Mouse (Mus musculus) kidney, postnatal 0 days (tissue): ENCODE measurements at regions not wholly inside any gene's neighbourhood (a gene's known extent, or its start where the extent isn't known, plus 50 kb on each side); places are given as distances from the start of the nearest gene placed in this dataset.

Source experiments
- ATAC-seq: fragments of 200-750 bp; cut with Nextera tagmentation; replicated peaks from 2 replicates; pipeline ENCODE4 v1.8.0; 2017; ENCODE audit warnings: low read depth, moderate number of reproducible peaks, moderate TSS enrichment, moderate library complexity; ENCODE audit not compliant: low FRiP score
- DNase-seq: peaks from one replicate; pipeline ENCODE4 v3.0.0-alpha.2; 2016; ENCODE audit warnings: low spot score
- H3K27ac ChIP-seq: fragments of 300-500 bp; sonication (generic); 2 replicates; pipeline ENCODE4 v1.5.1; 2014; ENCODE audit warnings: mild to moderate bottlenecking
- H3K27me3 ChIP-seq: fragments of 300-500 bp; sonication (generic); 2 replicates; pipeline ENCODE4 v1.6.1; 2014; ENCODE audit warnings: low read length, mixed read lengths; ENCODE audit not compliant: insufficient read depth
- H3K36me3 ChIP-seq: fragments of 300-500 bp; sonication (generic); 2 replicates; pipeline ENCODE4 v1.6.1; 2014; ENCODE audit warnings: low read length, mixed read lengths; ENCODE audit not compliant: insufficient read depth
- H3K4me1 ChIP-seq: fragments of 300-500 bp; sonication (generic); replicated peaks from 2 replicates; pipeline ENCODE4 v1.6.1; 2014; ENCODE audit warnings: antibody characterized with exemption, low read length, mixed read lengths; ENCODE audit not compliant: insufficient read depth
- H3K4me2 ChIP-seq: fragments of 300-500 bp; sonication (generic); 2 replicates; pipeline ENCODE4 v1.6.1; 2014; ENCODE audit warnings: mild to moderate bottlenecking, low read length, moderate library complexity, mixed read lengths
- H3K4me3 ChIP-seq: fragments of 300-500 bp; sonication (generic); replicated peaks from 2 replicates; pipeline ENCODE4 v1.5.1; 2014; ENCODE audit warnings: low read depth, low read length
- H3K9ac ChIP-seq: fragments of 300-500 bp; sonication (generic); 2 replicates; pipeline ENCODE4 v1.6.1; 2014; ENCODE audit warnings: low read depth, low read length
- H3K9me3 ChIP-seq: fragments of 300-500 bp; sonication (generic); replicated peaks from 2 replicates; pipeline ENCODE4 v1.6.1; 2016; ENCODE audit warnings: low read length, inconsistent platforms, mixed read lengths
- CTCF ChIP-seq: IDR thresholded peaks from 2 replicates; pipeline ENCODE4 v1.5.1; 2016; ENCODE audit warnings: antibody characterized with exemption, low read depth, mild to moderate bottlenecking, moderate library complexity
- WGBS: fragments of 180-500 bp; shearing (Covaris S2); extraction: QIAGEN DNeasy Blood & Tissue Kit; methylation state at CpG from one replicate; pipeline ENCODE4 v1.1.7; 2014; 5-methylcytosine and 5-hydroxymethylcytosine counted together

DNA sequence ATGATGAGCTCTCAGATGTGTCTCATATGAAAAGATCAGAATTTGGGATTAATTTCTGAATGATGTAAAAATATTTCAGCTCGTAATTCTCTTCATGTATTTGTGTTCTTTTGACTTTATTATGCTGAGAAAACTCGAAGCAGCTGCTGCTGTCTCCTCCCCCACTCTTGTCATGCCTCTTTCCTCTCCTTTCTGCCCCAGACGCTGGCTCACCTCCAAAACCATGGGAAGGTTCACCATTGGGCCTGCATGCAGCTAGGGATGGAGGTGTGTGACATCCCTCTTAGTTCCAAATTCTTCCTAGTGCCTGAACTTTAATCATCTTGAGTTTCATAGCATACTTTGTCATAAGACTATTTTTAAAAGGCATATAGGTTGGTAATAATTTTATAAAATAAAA, 492.3 kb downstream of the Plcl1 start:
- 38% methylated on average over 3 of the region's 3 CpGs for WGBS
- H3K4me1 ChIP-seq = no peaks in the 10 kb centered on the region
- H3K9me3 ChIP-seq = no peaks in the 10 kb centered on the region
- H3K4me3 ChIP-seq = no peak overlapping the region
- no peak overlapping the region for H3K27ac ChIP-seq
- ATAC-seq = no peak
- no peak for DNase-seq
- H3K4me2 ChIP-seq = no peak overlapping the region
- H3K27me3 ChIP-seq = no peaks in the 10 kb centered on the region
- H3K36me3 ChIP-seq = no peaks in the 10 kb centered on the region
- no peak overlapping the region for H3K9ac ChIP-seq
- no peak for TF ChIP-seq CTCF

DNA sequence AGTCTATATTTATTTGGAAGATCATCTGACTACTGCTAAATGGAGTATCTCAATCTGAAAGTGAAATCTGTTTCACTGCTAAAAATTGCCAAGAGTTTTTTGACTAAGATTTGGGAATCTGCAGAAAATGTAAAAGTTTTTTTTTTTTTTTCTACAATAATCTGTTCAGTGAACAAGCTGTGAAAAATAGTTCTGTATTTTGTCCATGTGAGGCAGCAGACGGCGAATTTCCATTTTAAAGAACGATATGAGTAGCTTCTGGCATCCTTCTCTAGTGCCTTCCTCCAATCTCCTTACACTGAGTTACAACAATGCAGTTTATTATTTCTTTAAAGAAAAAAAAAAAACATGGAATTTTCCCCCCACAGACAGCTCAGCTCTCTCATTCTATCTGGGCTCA, 494.3 kb downstream of the Plcl1 start:
- no peak overlapping the region for H3K27ac ChIP-seq
- no peaks in the 10 kb centered on the region for H3K36me3 ChIP-seq
- H3K9ac ChIP-seq = no peak overlapping the region
- DNase-seq = no peak
- no peak overlapping the region for H3K4me3 ChIP-seq
- H3K4me1 ChIP-seq = no peaks in the 10 kb centered on the region
- H3K27me3 ChIP-seq = no peaks in the 10 kb centered on the region
- 89% methylated on average over 3 of the region's 3 CpGs for WGBS
- no peak for ATAC-seq
- TF ChIP-seq CTCF = no peak
- H3K9me3 ChIP-seq = no peaks in the 10 kb centered on the region
- H3K4me2 ChIP-seq = no peak overlapping the region

DNA sequence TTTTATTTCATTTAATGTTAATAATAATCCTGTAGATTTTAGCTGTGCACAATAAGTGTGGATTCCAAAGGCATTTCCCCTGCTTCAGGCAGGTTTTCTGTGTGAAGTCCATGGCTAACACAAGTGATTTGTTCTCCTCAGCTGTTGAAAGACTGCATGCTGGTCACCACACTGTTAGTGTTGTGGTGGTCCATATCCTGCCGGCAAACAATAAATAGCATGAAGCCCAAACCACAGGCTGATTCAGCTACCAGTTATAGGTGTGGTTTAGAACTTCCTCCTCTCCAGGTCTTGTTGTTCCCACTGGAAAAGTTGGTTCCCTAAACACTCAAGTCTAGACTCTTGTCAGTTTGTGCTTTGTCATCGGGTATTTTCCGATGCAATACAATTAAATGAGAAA, 497.5 kb downstream of the Plcl1 start:
- no peak overlapping the region for H3K4me2 ChIP-seq
- H3K4me1 ChIP-seq = no peaks in the 10 kb centered on the region
- H3K9me3 ChIP-seq = no peaks in the 10 kb centered on the region
- no peak overlapping the region for H3K27ac ChIP-seq
- TF ChIP-seq CTCF = no peak
- no peak for ATAC-seq
- no peaks in the 10 kb centered on the region for H3K36me3 ChIP-seq
- WGBS = 90% methylated on average over 3 of the region's 3 CpGs
- no peak for DNase-seq
- H3K4me3 ChIP-seq = no peak overlapping the region
- H3K9ac ChIP-seq = no peak overlapping the region
- no peaks in the 10 kb centered on the region for H3K27me3 ChIP-seq

DNA sequence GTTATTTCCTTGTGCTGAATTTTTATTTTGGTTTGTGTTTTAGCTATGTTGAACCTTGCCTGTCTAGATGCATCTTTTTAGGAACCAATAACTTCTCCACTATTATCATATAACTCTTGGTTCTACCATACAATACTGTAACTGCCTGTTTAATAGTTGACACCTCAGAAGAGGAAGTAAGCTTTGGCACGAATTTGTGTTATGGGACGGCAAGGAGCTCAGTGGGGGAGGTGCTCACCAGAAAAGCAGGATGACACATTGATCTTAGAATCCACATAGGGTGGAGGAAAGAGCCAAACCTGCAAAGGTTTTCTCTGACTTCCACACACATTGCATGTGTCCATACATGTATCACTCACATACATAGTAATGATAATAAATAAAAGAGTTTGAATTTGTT, 498.9 kb downstream of the Plcl1 start:
- Histone ChIP-seq H3K4me1 (no peaks in the 10 kb centered on the region), H3K27me3 (no peaks in the 10 kb centered on the region), H3K36me3 (no peaks in the 10 kb centered on the region), H3K27ac (no peak overlapping the region), H3K4me2 (no peak overlapping the region), H3K9ac (no peak overlapping the region), H3K4me3 (no peak overlapping the region), H3K9me3 (no peaks in the 10 kb centered on the region)
- DNase-seq (no peak), ATAC-seq (no peak)
- WGBS = 71% methylated on average over 2 of the region's 2 CpGs
- no peak for TF ChIP-seq CTCF

DNA sequence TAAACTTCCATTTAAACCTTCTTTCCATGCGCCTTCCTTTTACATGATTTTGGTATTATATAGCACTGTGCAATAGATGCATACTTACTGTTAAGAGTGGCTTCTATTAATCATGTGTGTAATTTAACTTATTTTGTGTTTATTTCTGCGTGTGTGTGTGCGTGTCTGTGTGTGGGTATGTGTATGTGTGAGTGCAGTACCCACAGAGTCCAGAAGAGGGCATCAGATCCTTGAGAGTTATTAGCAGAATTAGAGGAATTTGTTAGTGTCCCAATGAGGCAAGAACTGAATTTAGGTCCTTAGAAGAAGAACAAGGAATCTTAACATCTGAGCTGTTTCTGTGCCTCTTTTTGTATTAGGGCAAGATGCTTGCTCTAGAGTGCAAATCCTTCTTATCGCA, 499.5 kb downstream of the Plcl1 start:
- no peaks in the 10 kb centered on the region for H3K27me3 ChIP-seq
- H3K36me3 ChIP-seq = no peaks in the 10 kb centered on the region
- H3K27ac ChIP-seq = no peak overlapping the region
- H3K4me1 ChIP-seq = no peaks in the 10 kb centered on the region
- no peak overlapping the region for H3K4me3 ChIP-seq
- no peak overlapping the region for H3K9ac ChIP-seq
- H3K9me3 ChIP-seq = no peaks in the 10 kb centered on the region
- DNase-seq (no peak), ATAC-seq (no peak)
- 94% methylated on average over 4 of the region's 4 CpGs for WGBS
- peak; percentile 37; the same call in 1 of the 2 replicates for TF ChIP-seq CTCF
- H3K4me2 ChIP-seq = no peak overlapping the region

DNA sequence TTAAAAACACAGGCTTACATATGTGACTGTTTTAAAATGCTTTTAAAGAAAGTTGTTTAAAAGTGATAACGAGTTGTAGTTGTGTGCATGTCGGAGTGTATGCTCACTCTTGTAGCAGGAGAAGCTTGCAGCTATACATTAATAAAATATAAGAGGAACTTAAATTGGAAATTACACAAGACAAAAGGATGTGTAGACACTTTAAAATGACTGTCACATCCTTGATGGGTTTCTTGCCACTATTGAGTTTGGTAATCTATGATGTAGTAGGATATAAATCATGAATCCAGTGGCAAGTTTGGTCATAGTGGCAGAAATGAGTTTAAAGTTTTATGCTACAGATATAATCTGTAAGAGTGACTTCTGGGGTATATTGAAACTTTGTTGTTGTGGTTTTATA, 504.3 kb downstream of the Plcl1 start:
- Histone ChIP-seq H3K9me3 (no peaks in the 10 kb centered on the region), H3K4me3 (no peak overlapping the region), H3K36me3 (no peaks in the 10 kb centered on the region), H3K27me3 (no peaks in the 10 kb centered on the region), H3K9ac (no peak overlapping the region), H3K27ac (no peak overlapping the region), H3K4me1 (no peaks in the 10 kb centered on the region), H3K4me2 (no peak overlapping the region)
- ATAC-seq (no peak), DNase-seq (no peak)
- TF ChIP-seq CTCF = no peak
- 91% methylated on average over 2 of the region's 2 CpGs for WGBS

DNA sequence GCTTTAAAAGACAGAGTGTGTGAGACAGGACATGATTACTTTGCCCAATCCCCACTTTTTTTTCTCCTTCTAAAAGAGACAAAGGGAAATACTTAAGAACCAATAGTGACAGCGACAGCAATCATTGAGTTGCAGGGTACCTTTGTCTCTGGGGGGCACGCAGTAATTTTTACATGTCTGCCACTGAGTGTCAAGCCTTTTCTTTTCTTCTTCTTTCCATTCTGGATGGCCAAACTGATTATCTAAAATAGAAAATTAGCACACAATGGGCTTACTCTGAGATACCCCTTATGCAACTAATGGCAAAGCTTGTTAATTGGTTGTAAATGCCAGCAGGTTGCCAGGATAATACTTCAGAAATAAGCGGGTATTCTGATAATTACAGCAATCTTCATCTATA, 508.6 kb downstream of the Plcl1 start:
- Histone ChIP-seq H3K27ac (no peak overlapping the region), H3K36me3 (no peaks in the 10 kb centered on the region), H3K9me3 (no peaks in the 10 kb centered on the region), H3K9ac (no peak overlapping the region), H3K4me3 (no peak overlapping the region), H3K27me3 (no peaks in the 10 kb centered on the region), H3K4me2 (no peak overlapping the region), H3K4me1 (no peaks in the 10 kb centered on the region)
- 78% methylated on average over 3 of the region's 3 CpGs for WGBS
- no peak for DNase-seq
- TF ChIP-seq CTCF = no peak
- no peak for ATAC-seq
